Mouse (Mus musculus) kidney, embryonic 15.5 days (tissue): ENCODE data around the gene Krt77. TPM values are rescaled to one million over a fixed set of nuclear protein-coding genes. Genes with fewer than 3 reads are reported as not detected.

ENCODE experiments used
- ATAC-seq: fragments of 200-750 bp; cut with Nextera tagmentation; replicated peaks from 2 replicates; pipeline ENCODE4 v1.8.0; 2017; ENCODE audit warnings: moderate TSS enrichment; ENCODE audit not compliant: low FRiP score
- H3K27ac ChIP-seq: fragments of 300-500 bp; sonication (generic); 2 replicates; pipeline ENCODE4 v1.5.1; 2015; ENCODE audit warnings: mild to moderate bottlenecking, inconsistent platforms
- H3K27me3 ChIP-seq: fragments of 300-500 bp; sonication (generic); 2 replicates; pipeline ENCODE4 v1.6.1; 2015; ENCODE audit warnings: inconsistent platforms
- H3K36me3 ChIP-seq: fragments of 300-500 bp; sonication (generic); 2 replicates; pipeline ENCODE4 v1.6.1; 2015; ENCODE audit warnings: inconsistent platforms
- H3K4me1 ChIP-seq: fragments of 300-500 bp; sonication (generic); 2 replicates; pipeline ENCODE4 v1.6.1; 2015; ENCODE audit warnings: inconsistent platforms
- H3K4me2 ChIP-seq: fragments of 300-500 bp; sonication (generic); 2 replicates; pipeline ENCODE4 v1.6.1; 2015; ENCODE audit warnings: moderate library complexity, mild to moderate bottlenecking, inconsistent platforms
- H3K4me3 ChIP-seq: fragments of 300-500 bp; sonication (generic); replicated peaks from 2 replicates; pipeline ENCODE4 v1.5.1; 2015; ENCODE audit warnings: mild to moderate bottlenecking, inconsistent platforms
- H3K9ac ChIP-seq: fragments of 300-500 bp; sonication (generic); 2 replicates; pipeline ENCODE4 v1.6.1; 2015; ENCODE audit warnings: mild to moderate bottlenecking, inconsistent platforms
- H3K9me3 ChIP-seq: fragments of 300-500 bp; sonication (generic); replicated peaks from 2 replicates; pipeline ENCODE4 v1.6.1; 2016; ENCODE audit warnings: inconsistent platforms
- WGBS: fragments of 180-500 bp; shearing (Covaris S2); methylation state at CpG from one replicate; pipeline ENCODE4 v1.1.7; 2015; ENCODE audit warnings: mixed read lengths; 5-methylcytosine and 5-hydroxymethylcytosine counted together
- microRNA-seq: library from miRNA; unstranded; fragments of <30 nt; microRNA quantifications from one replicate; pipeline ENCODE4, GENCODE M21; 2016
- polyA plus RNA-seq: library from polyadenylated mRNA; unstranded; fragments of >200 nt; fragmentation: Nextera tagmentation; extraction: Ambion mirVana; gene quantifications from 2 replicates; pipeline ENCODE4 v1.2.1, GENCODE M21; 2015

Krt77 gene
- polyA plus RNA-seq, 1 experiment from 2014 or later = 0.05 TPM

DNA sequence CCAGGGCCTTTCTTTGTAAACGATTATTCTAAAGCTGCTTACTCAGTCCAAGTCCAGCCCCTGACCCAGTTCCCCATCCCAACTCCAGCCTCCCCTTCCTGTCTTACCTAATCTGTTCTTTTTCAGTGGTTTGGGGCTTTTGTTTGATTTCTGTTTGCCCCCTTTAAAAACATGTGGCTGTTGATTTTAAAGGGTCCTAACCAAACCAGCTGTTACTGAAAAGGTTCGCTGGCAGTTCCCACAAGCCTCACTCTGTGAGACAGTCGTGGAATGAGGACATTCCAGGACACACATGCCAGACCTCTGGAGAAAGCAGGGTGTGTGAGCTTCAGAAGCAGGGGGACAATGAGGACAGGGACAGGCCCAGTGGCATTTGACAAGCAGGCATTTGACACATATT lies 47.7 kb downstream of the Krt77 start:
- no peaks in the 10 kb centered on the region for H3K9me3 ChIP-seq
- no peaks in the 10 kb centered on the region for H3K36me3 ChIP-seq
- H3K27ac ChIP-seq = no peak overlapping the region
- H3K4me1 ChIP-seq = peaks cover 4% of the 10 kb centered on the region; the same call in 1 of the 2 replicates
- no peak overlapping the region for H3K4me2 ChIP-seq
- no peak for ATAC-seq
- no peak overlapping the region for H3K4me3 ChIP-seq
- H3K27me3 ChIP-seq = peaks cover 2% of the 10 kb centered on the region; the same call in 1 of the 2 replicates
- 34% methylated on average over 3 of the region's 3 CpGs for WGBS
- no peak overlapping the region for H3K9ac ChIP-seq

GRCm38 (mm10) chr15:101817875-101818274 lies 51.6 kb downstream of the Krt77 start, which contains the start of gene Krt2:
Gene Krt2 (minus strand): TSS chr15:101818169.
- no peaks in the 10 kb centered on the region for H3K4me1 ChIP-seq
- no peaks in the 10 kb centered on the region for H3K36me3 ChIP-seq
- H3K4me3 ChIP-seq = no peak within 1 kb of the TSS
- H3K27me3 ChIP-seq = peaks cover 3% of the 10 kb centered on the region; the same call in 1 of the 2 replicates
- no peak for ATAC-seq
- no peak within 1 kb of the TSS for H3K4me2 ChIP-seq
- H3K9me3 ChIP-seq = no peaks in the 10 kb centered on the region
- WGBS = 82% methylated on average over 16 of the region's 16 CpGs
- H3K27ac ChIP-seq = no peak within 1 kb of the TSS
- H3K9ac ChIP-seq = no peak within 1 kb of the TSS

Small RNAs within 50 kb of the gene (microRNA-seq; reads per million reads assigned to microRNA genes)
- not detected for gene Gm44356

Other genes with a start within 250 kb of the Krt77 start
- gene Gm5414, start 241.5 kb downstream of the Krt77 start, polyA plus RNA-seq = not detected in 2 replicates
- not detected in 2 replicates for gene Gm5478, start 222.3 kb downstream of the Krt77 start, polyA plus RNA-seq
- not detected in 2 replicates for gene Krt6b, start 189.4 kb downstream of the Krt77 start, polyA plus RNA-seq
- 0.62 and 3.8 TPM in 2 replicates for gene Krt6a, start 175.4 kb downstream of the Krt77 start, polyA plus RNA-seq
- 3.2 and 5.1 TPM in 2 replicates for gene Krt5, start 156.8 kb downstream of the Krt77 start, polyA plus RNA-seq
- gene Krt71, start 126.6 kb downstream of the Krt77 start, polyA plus RNA-seq = not detected in 2 replicates
- not detected in 2 replicates for gene Krt72, start 83.2 kb downstream of the Krt77 start, polyA plus RNA-seq
- not detected in 2 replicates for gene Krt73, start 67.4 kb downstream of the Krt77 start, polyA plus RNA-seq
- not detected in 2 replicates for gene Krt2, start 51.5 kb downstream of the Krt77 start, polyA plus RNA-seq
- gene Krt1, start 18.9 kb downstream of the Krt77 start, polyA plus RNA-seq = 1.4 and 6.7 TPM in 2 replicates
- gene Krt76, start 23.2 kb upstream of the Krt77 start, polyA plus RNA-seq = not detected in 2 replicates
- gene Krt4, start 55.0 kb upstream of the Krt77 start, polyA plus RNA-seq = 2.4 and 7.5 TPM in 2 replicates
- 0.45 and 0.53 TPM in 2 replicates for gene Krt79, start 70.6 kb upstream of the Krt77 start, polyA plus RNA-seq
- gene Krt78, start 84.6 kb upstream of the Krt77 start, polyA plus RNA-seq = 0.04 and 0.15 TPM in 2 replicates
- gene Krt8, start 134.8 kb upstream of the Krt77 start, polyA plus RNA-seq = 213 and 217 TPM in 2 replicates
- 176 and 180 TPM in 2 replicates for gene Krt18, start 158.5 kb upstream of the Krt77 start, polyA plus RNA-seq
- gene Eif4b, start 204.1 kb upstream of the Krt77 start, polyA plus RNA-seq = 127 and 130 TPM in 2 replicates
- gene Tns2, start 230.7 kb upstream of the Krt77 start, polyA plus RNA-seq = 39.7 and 48.4 TPM in 2 replicates